Comparison of ENCODE assay signal across 13 mouse cellular contexts in genomic region chr8:116614901-116615300, GRCm38 (mm10).
DNase-seq lines count a peak whose midpoint lies in the region; ATAC-seq and TF ChIP-seq lines count a peak whose summit lies in the region.
"Had no signal": no experiment of that assay in that cellular context is flagged by ENCODE, and none has a peak within 500 bp of the region (broad histone marks: within the 10 kb centered on the region; RNA-seq: fewer than 3 reads in every experiment).

No protein-coding gene starts in this region.

- no peaks in the 10 kb centered on the region for H3K36me3 ChIP-seq in hindbrain, embryonic 15.5 days
- no peaks in the 10 kb centered on the region for H3K36me3 ChIP-seq in hindbrain, embryonic 11.5 days (ENCODE audit: control insufficient read depth, insufficient read depth, low read length)
- H3K36me3 ChIP-seq in hindbrain, postnatal 0 days (ENCODE audit: insufficient read depth, low read length): no peaks in the 10 kb centered on the region
- H3K36me3 ChIP-seq: midbrain, embryonic 10.5 days had no signal

- no peaks in the 10 kb centered on the region for H3K9me3 ChIP-seq in hindbrain, embryonic 15.5 days
- no peaks in the 10 kb centered on the region for H3K9me3 ChIP-seq in hindbrain, embryonic 11.5 days (ENCODE audit: control insufficient read depth, low read length)
- H3K9me3 ChIP-seq in hindbrain, postnatal 0 days (ENCODE audit: low read length): no peaks in the 10 kb centered on the region
- H3K9me3 ChIP-seq: midbrain, embryonic 10.5 days had no signal

- 46% methylated on average over 7 of the region's 7 CpGs for WGBS in hindbrain, embryonic 15.5 days
- 89% methylated on average over 7 of the region's 7 CpGs for WGBS in hindbrain, embryonic 11.5 days
- 45% methylated on average over 7 of the region's 7 CpGs for WGBS in hindbrain, postnatal 0 days

- H3K4me2 ChIP-seq in hindbrain, embryonic 15.5 days: no peak overlapping the region
- H3K4me2 ChIP-seq in hindbrain, embryonic 11.5 days (replicated peaks; ENCODE audit: low read depth, low read length): no peak overlapping the region
- H3K4me2 ChIP-seq in hindbrain, postnatal 0 days (ENCODE audit: low read depth, low read length): no peak overlapping the region

- H3K27ac ChIP-seq in hindbrain, embryonic 15.5 days (replicated peaks): no peak overlapping the region
- no peak overlapping the region for H3K27ac ChIP-seq in hindbrain, embryonic 11.5 days (ENCODE audit: low read depth, low read length)
- H3K27ac ChIP-seq in hindbrain, postnatal 0 days: no peak overlapping the region
- H3K27ac ChIP-seq: left cerebral cortex, adult 2 months; midbrain, embryonic 10.5 days; stomach, postnatal 0 days had no signal

- peak; percentile 31 for DNase-seq in adrenal gland, postnatal 14 days
- no peak for DNase-seq in adrenal gland, postnatal 36 days
- no peak for DNase-seq in hindbrain, embryonic 11.5 days (ENCODE audit: low spot score)
- peak; percentile 90 to 94 for DNase-seq in cerebellum, postnatal 25 days
- peak; percentile 66 for DNase-seq in hindbrain, postnatal 0 days (ENCODE audit: low spot score)
- DNase-seq in urinary bladder, postnatal 4 days (ENCODE audit: low spot score in 2 of 2): no peak
- no peak for DNase-seq in lung, postnatal 10 days
- DNase-seq: kidney, adult 8-10 months; spleen, adult 18-20 months had no signal

- H3K4me1 ChIP-seq in hindbrain, embryonic 15.5 days (replicated peaks): peaks cover 12% of the 10 kb centered on the region
- H3K4me1 ChIP-seq in hindbrain, embryonic 11.5 days (replicated peaks; ENCODE audit: control insufficient read depth, insufficient read depth, low read length): no peaks in the 10 kb centered on the region
- peaks cover 12% of the 10 kb centered on the region; the same call in 1 of the 2 replicates for H3K4me1 ChIP-seq in hindbrain, postnatal 0 days (ENCODE audit: insufficient read depth, low read length)
- H3K4me1 ChIP-seq: midbrain, embryonic 10.5 days had no signal

- 0 out of 2 replicates have a peak, but pooled peaks have one; percentile 70 for ATAC-seq in hindbrain, embryonic 15.5 days (ENCODE audit: low FRiP score, low read depth)
- ATAC-seq in hindbrain, embryonic 11.5 days (ENCODE audit: low FRiP score): no peak
- no peak for ATAC-seq in hindbrain, postnatal 0 days

- H3K27me3 ChIP-seq in hindbrain, embryonic 15.5 days: no peaks in the 10 kb centered on the region
- no peaks in the 10 kb centered on the region for H3K27me3 ChIP-seq in hindbrain, embryonic 11.5 days (ENCODE audit: control insufficient read depth, insufficient read depth, low read length)
- H3K27me3 ChIP-seq in hindbrain, postnatal 0 days (ENCODE audit: insufficient read depth, low read length): no peaks in the 10 kb centered on the region

- no peak overlapping the region for H3K9ac ChIP-seq in hindbrain, embryonic 15.5 days
- no peak overlapping the region for H3K9ac ChIP-seq in hindbrain, embryonic 11.5 days (ENCODE audit: low read depth, low read length)
- H3K9ac ChIP-seq in hindbrain, postnatal 0 days (replicated peaks; ENCODE audit: low read length): no peak overlapping the region

- no peak for TF ChIP-seq CTCF in hindbrain, postnatal 0 days (IDR thresholded peaks at IDR 0.05; ENCODE audit: low read depth)

- no peak overlapping the region for H3K4me3 ChIP-seq in hindbrain, embryonic 15.5 days
- no peak overlapping the region for H3K4me3 ChIP-seq in hindbrain, embryonic 11.5 days (ENCODE audit: low read depth, low read length)
- no peak overlapping the region for H3K4me3 ChIP-seq in hindbrain, postnatal 0 days (ENCODE audit: low read length)
- H3K4me3 ChIP-seq: left cerebral cortex, adult 2 months; midbrain, embryonic 10.5 days had no signal

Comparison
In these comparisons a context has a peak if more than half of its experiments do, and no peak if none do; other contexts are left out.
1. DNase-seq: peak in adrenal gland, postnatal 14 days (single experiment), cerebellum, postnatal 25 days (2 of 2) and hindbrain, postnatal 0 days (single experiment); none in adrenal gland, postnatal 36 days (0 of 2), hindbrain, embryonic 11.5 days (single experiment), urinary bladder, postnatal 4 days (0 of 2) and lung, postnatal 10 days (single experiment).